Mouse (Mus musculus) ES-Bruce4 (cell line): ENCODE measurements around the gene Ubxn11. TPM values are rescaled to one million over a fixed set of nuclear protein-coding genes. Genes with fewer than 3 reads are reported as not detected.
A peak's percentile ranks its signal among the peaks of the same experiment; 100 is the strongest.

Experiments used
- H3K27ac ChIP-seq: 2 replicates; pipeline ENCODE4 v1.5.1; 2012; ENCODE audit warnings: low read length, inconsistent platforms; ENCODE audit not compliant: insufficient read depth
- H3K27me3 ChIP-seq: 2 replicates; pipeline ENCODE4 v1.6.1; 2012; ENCODE audit warnings: mild to moderate bottlenecking, low read length, inconsistent platforms; ENCODE audit not compliant: control insufficient read depth, poor library complexity, insufficient read depth, severe bottlenecking
- H3K36me3 ChIP-seq: 2 replicates; pipeline ENCODE4 v1.6.1; 2012; ENCODE audit warnings: inconsistent platforms, mild to moderate bottlenecking, low read length, moderate library complexity; ENCODE audit not compliant: control insufficient read depth, poor library complexity, insufficient read depth, severe bottlenecking
- H3K4me1 ChIP-seq: one replicate; pipeline ENCODE4 v1.8.1; 2011; ENCODE audit warnings: low read length; ENCODE audit not compliant: control insufficient read depth, insufficient read depth
- H3K4me3 ChIP-seq: 2 replicates; pipeline ENCODE4 v1.5.1; 2011; ENCODE audit warnings: low read depth, mild to moderate bottlenecking, low read length
- H3K9ac ChIP-seq: 2 replicates; pipeline ENCODE4 v1.6.1; 2012; ENCODE audit warnings: low read depth, mild to moderate bottlenecking, inconsistent platforms; ENCODE audit not compliant: poor library complexity, severe bottlenecking
- H3K9me3 ChIP-seq: replicated peaks from 2 replicates; pipeline ENCODE4 v1.6.1; 2012; ENCODE audit warnings: mild to moderate bottlenecking, low read length, inconsistent platforms; ENCODE audit not compliant: control insufficient read depth, poor library complexity, insufficient read depth, severe bottlenecking
- CTCF ChIP-seq: IDR thresholded peaks from one replicate; pipeline ENCODE4 v1.8.1; 2011; ENCODE audit warnings: low read depth, low read length
- EP300 ChIP-seq: IDR thresholded peaks from 2 replicates; pipeline ENCODE4 v1.6.1; 2011; ENCODE audit warnings: low read depth, low read length; ENCODE audit not compliant: insufficient read depth
- POLR2A ChIP-seq: IDR thresholded peaks from one replicate; pipeline ENCODE4 v1.8.1; 2011; ENCODE audit warnings: low read length; ENCODE audit not compliant: insufficient read depth
- polyA plus RNA-seq: library from polyadenylated mRNA; stranded (reverse); fragments of >200 nt; gene quantifications from 2 replicates; pipeline ENCODE4 v1.2.4, GENCODE M21; 2011; ENCODE audit warnings: low read depth; ENCODE audit not compliant: missing spikeins, insufficient read depth, insufficient read length

Gene Ubxn11
- polyA plus RNA-seq, 1 experiment = 11.6 TPM

DNA sequence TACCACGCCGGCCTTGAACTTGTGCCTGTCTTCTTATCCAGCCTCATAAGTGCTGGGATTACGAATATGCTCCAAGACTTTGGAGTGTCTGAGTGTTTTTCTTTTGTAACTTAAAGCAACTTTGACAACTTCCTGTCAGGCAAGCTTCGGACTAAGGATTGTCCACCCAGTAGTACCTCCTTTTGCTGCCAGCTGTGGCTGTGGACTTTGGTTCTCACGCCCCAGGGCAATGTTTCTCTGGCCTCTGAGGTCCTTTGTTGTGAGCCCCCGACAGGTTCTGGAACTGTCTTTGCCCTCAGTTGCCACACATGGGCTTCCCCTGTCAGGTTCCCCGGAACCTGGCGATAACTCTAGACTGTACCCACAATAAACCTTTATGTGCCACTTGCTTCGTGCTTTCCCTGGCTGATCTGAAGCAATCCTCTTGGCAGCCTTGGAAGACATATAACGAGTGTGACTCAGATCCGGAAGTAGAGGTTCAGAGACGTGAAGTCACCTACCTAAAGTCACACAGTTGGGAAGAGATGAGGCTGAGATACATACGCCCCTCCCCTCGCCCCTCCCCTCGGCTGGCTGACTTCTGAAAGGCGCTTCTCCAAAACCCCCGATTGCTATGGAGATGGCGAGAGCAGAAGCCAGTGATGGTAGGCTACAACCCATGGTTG lies 41.1 kb upstream of the Ubxn11 start:
- Histone ChIP-seq H3K9ac (no peak overlapping the region), H3K4me3 (peak overlapping the region; percentile 14; the same call in 1 of the 2 replicates), H3K27ac (peak overlapping the region; percentile 52), H3K27me3 (no peaks in the 10 kb centered on the region), H3K36me3 (no peaks in the 10 kb centered on the region), H3K4me1 (peaks cover 13% of the 10 kb centered on the region), H3K9me3 (no peaks in the 10 kb centered on the region)
- TF ChIP-seq CTCF (no peak), POLR2A (no peak), EP300 (no peak)

DNA sequence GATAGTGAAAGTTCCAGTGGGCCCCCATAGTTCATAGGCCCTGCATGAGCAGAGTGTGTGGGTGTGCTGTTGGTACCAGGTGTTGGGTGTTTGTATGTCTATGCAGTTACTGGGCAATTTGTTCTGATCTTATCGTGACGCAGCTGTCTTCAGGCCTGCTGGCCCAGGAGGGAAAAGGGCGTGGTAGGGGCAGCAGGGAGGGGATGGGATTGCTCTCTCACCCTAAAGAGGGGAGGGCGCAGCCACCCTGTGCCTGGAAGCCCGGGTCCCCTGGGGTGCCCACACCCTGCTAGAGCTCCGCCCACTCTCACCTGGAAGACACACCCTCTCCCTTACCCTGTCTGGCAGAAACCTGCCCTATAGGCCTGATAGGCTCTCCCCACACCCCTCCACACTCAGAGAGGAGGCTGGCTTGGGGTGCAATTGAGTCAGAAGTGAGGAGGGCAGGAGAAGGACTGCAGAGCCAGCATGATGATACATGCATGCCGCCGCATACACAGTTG lies 40.4 kb upstream of the Ubxn11 start:
- Histone ChIP-seq H3K36me3 (no peaks in the 10 kb centered on the region), H3K4me1 (peaks cover 13% of the 10 kb centered on the region), H3K27ac (peak overlapping the region; percentile 52), H3K9ac (no peak overlapping the region), H3K9me3 (no peaks in the 10 kb centered on the region), H3K27me3 (no peaks in the 10 kb centered on the region), H3K4me3 (peak overlapping the region; percentile 14)
- TF ChIP-seq EP300 (peak; percentile 78), CTCF (no peak), POLR2A (no peak)

DNA sequence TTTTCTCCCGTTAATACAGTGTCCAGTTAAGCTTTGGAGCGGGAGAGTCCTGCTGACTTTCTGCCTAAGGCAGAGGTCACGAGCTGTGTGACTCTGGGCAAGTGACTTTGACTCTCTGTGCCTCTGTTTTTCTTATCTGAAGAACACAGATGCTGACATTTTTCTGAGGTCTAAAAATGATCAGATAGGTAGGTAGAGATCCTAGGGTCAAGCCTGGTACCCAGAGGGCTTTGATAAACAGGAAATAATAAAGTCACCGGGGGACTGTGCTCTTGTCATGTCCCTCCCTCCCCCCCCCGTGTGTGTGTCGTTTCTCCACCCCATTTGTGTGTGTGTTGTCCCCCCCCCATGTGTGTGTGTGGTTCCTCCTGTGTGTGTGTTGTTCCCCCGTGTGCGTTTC lies 39.8 kb upstream of the Ubxn11 start:
- no peak overlapping the region for H3K9ac ChIP-seq
- no peak overlapping the region for H3K4me3 ChIP-seq
- TF ChIP-seq EP300 (no peak), CTCF (no peak)
- no peaks in the 10 kb centered on the region for H3K36me3 ChIP-seq
- 0 out of 2 replicates have a peak overlapping the region, but pooled peaks have one; percentile 11 for H3K27ac ChIP-seq
- peaks cover 11% of the 10 kb centered on the region for H3K4me1 ChIP-seq
- H3K27me3 ChIP-seq = no peaks in the 10 kb centered on the region
- H3K9me3 ChIP-seq = no peaks in the 10 kb centered on the region

- Histone ChIP-seq H3K4me3 (peak overlapping the region; percentile 40), H3K9ac (peak overlapping the region; percentile 19; the same call in 1 of the 2 replicates)
Observed at GRCm38 (mm10) chr4:134065431-134066004, 36.9 kb upstream of the Ubxn11 start.

DNA sequence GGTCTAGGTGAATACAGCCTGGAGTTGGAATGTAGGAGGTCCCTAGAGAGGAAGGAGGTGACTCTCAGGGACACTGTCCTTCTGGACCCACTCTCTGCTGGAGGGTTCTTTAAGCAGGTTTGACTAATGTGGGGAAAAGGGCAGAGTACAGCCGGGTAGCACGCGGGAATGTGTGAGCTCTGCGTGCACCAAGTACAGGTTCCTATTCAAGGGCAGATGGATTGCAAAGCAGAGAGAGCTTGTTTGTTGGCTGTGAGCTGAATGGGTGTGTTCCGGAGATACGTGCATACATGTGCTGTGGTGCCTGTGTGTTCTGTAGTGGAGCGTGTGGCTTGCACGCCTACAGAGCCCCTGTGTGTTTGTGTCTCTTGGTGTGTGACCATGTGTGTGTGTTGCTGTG lies 35.0 kb upstream of the Ubxn11 start:
- no peaks in the 10 kb centered on the region for H3K36me3 ChIP-seq
- H3K27ac ChIP-seq = no peak overlapping the region
- no peak overlapping the region for H3K9ac ChIP-seq
- peaks cover 18% of the 10 kb centered on the region for H3K4me1 ChIP-seq
- TF ChIP-seq POLR2A = no peak
- no peak for TF ChIP-seq CTCF
- TF ChIP-seq EP300 = no peak
- no peak overlapping the region for H3K4me3 ChIP-seq
- H3K9me3 ChIP-seq = no peaks in the 10 kb centered on the region
- H3K27me3 ChIP-seq = no peaks in the 10 kb centered on the region

More at GRCm38 (mm10) chr4:134065431-134066004, 36.9 kb upstream of the Ubxn11 start:
- no peaks in the 10 kb centered on the region for H3K36me3 ChIP-seq
- no peaks in the 10 kb centered on the region for H3K9me3 ChIP-seq
- H3K4me1 ChIP-seq = peaks cover 21% of the 10 kb centered on the region
- TF ChIP-seq CTCF (no peak), EP300 (no peak), POLR2A (no peak)
- H3K27ac ChIP-seq = no peak overlapping the region
- no peaks in the 10 kb centered on the region for H3K27me3 ChIP-seq

GRCm38 (mm10) chr4:134067833-134068544 lies 34.4 kb upstream of the Ubxn11 start:
- no peaks in the 10 kb centered on the region for H3K27me3 ChIP-seq
- TF ChIP-seq CTCF (no peak), POLR2A (no peak), EP300 (no peak)

More at GRCm38 (mm10) chr4:134067833-134068544, 34.4 kb upstream of the Ubxn11 start:
- Histone ChIP-seq H3K36me3 (no peaks in the 10 kb centered on the region), H3K9me3 (no peaks in the 10 kb centered on the region), H3K4me3 (no peak overlapping the region), H3K4me1 (peaks cover 14% of the 10 kb centered on the region), H3K9ac (no peak overlapping the region), H3K27ac (no peak overlapping the region)
